Mouse (Mus musculus): ENCODE results near the gene Neil3. TPM values are rescaled to one million over a fixed set of nuclear protein-coding genes. Genes with fewer than 3 reads are reported as not detected.

Gene Neil3
- polyA plus RNA-seq, 1 experiment = 0.13 TPM

GRCm38 (mm10) chr8:53619196-53619595 is 19.7 kb downstream of the Neil3 start:
- no peak for DNase-seq
- no peaks in the 10 kb centered on the region for H3K36me3 ChIP-seq (ENCODE audit: control insufficient read depth, insufficient read depth, low read length)
- TF ChIP-seq POLR2A (IDR thresholded peaks at IDR 0.05; ENCODE audit: low read depth, low read length) (no peak), CTCF (conservative IDR thresholded peaks at IDR 0.05; ENCODE audit: insufficient read depth, insufficient read length, low read depth, low read length) (no peak)
- H3K27me3 ChIP-seq (replicated peaks; ENCODE audit: control insufficient read depth, insufficient read depth, low read length) = no peaks in the 10 kb centered on the region
- H3K27ac ChIP-seq (ENCODE audit: insufficient read depth, low read depth, low read length) = no peak overlapping the region
- H3K4me1 ChIP-seq (ENCODE audit: control insufficient read depth, insufficient read depth, low read length) = no peaks in the 10 kb centered on the region
- 99% methylated on average over 3 of the region's 3 CpGs for WGBS
- H3K4me3 ChIP-seq (ENCODE audit: insufficient read depth, low read depth, low read length) = no peak overlapping the region

DNA sequence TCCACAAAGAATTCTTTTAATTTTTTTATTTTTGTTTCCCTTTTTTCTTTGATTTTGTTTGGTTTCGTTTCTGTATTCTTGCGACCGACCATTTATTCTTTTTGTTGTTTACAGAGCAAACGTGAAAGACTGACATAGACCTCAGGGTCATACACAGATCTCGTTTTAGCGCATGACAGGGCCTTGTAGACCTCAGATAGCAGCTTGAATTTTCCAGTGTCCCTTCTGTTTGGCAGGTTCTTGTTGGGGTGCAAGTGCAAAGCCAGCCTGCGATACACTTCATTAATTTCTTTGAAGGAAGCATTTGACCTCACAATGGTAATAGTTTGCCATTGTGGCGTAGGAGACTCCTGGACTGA is 24.6 kb downstream of the Neil3 start:
- no peaks in the 10 kb centered on the region for H3K4me1 ChIP-seq (ENCODE audit: control insufficient read depth, insufficient read depth, low read length)
- H3K4me3 ChIP-seq (ENCODE audit: insufficient read depth, low read depth, low read length) = no peak overlapping the region
- H3K27ac ChIP-seq (ENCODE audit: insufficient read depth, low read depth, low read length) = no peak overlapping the region
- no peak for TF ChIP-seq CTCF (conservative IDR thresholded peaks at IDR 0.05; ENCODE audit: insufficient read depth, insufficient read length, low read depth, low read length)
- no peak for TF ChIP-seq POLR2A (IDR thresholded peaks at IDR 0.05; ENCODE audit: low read depth, low read length)
- H3K36me3 ChIP-seq (ENCODE audit: control insufficient read depth, insufficient read depth, low read length) = no peaks in the 10 kb centered on the region
- WGBS = 82% methylated on average over 8 of the region's 8 CpGs
- H3K27me3 ChIP-seq (replicated peaks; ENCODE audit: control insufficient read depth, insufficient read depth, low read length) = no peaks in the 10 kb centered on the region
- DNase-seq = no peak

DNA sequence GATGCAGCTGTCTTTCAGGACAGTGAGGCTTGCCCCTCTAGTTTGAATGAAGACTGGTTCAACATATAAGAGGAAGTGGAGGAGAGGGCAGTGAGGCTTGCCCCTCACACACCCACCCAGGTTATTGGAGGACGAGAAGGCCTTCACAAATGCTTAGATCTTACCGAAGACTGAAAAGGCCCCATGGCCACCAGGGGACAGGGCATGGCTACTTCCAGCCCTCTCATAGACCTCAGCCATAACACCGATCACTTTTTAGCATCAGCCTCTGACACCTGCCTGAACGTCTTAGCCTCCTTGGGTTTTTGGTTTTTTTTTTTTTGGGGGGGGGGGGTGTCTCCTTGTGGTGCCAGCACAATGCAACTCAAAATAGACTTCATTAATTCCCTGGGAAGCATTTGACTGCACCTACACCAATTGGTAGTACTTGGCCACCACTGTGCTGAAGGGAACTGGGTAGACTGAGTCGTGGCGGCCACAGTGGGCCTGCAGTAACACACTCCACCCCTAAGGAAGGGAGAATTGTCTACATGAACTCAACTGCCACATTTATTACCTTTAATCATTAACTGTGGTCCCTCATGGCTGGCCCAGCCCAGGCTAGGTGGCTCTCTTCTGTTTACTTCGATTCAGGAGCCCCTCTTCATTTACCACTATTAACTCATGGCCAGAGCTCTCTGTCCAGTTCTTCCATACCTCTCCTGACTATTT is 25.1 kb downstream of the Neil3 start:
- Histone ChIP-seq H3K4me3 (ENCODE audit: insufficient read depth, low read depth, low read length) (no peak overlapping the region), H3K36me3 (ENCODE audit: control insufficient read depth, insufficient read depth, low read length) (no peaks in the 10 kb centered on the region), H3K4me1 (ENCODE audit: control insufficient read depth, insufficient read depth, low read length) (no peaks in the 10 kb centered on the region), H3K27ac (ENCODE audit: insufficient read depth, low read depth, low read length) (no peak overlapping the region), H3K27me3 (replicated peaks; ENCODE audit: control insufficient read depth, insufficient read depth, low read length) (no peaks in the 10 kb centered on the region)
- 92% methylated on average over 7 of the region's 7 CpGs for WGBS
- no peak for DNase-seq
- no peak for TF ChIP-seq POLR2A (IDR thresholded peaks at IDR 0.05; ENCODE audit: low read depth, low read length)
- TF ChIP-seq CTCF (conservative IDR thresholded peaks at IDR 0.05; ENCODE audit: insufficient read depth, insufficient read length, low read depth, low read length) = no peak

GRCm38 (mm10) chr8:53612297-53612696 is 26.6 kb downstream of the Neil3 start:
- Histone ChIP-seq H3K27me3 (replicated peaks; ENCODE audit: control insufficient read depth, insufficient read depth, low read length) (no peaks in the 10 kb centered on the region), H3K36me3 (ENCODE audit: control insufficient read depth, insufficient read depth, low read length) (no peaks in the 10 kb centered on the region), H3K4me1 (ENCODE audit: control insufficient read depth, insufficient read depth, low read length) (no peaks in the 10 kb centered on the region), H3K4me3 (ENCODE audit: insufficient read depth, low read depth, low read length) (no peak overlapping the region), H3K27ac (ENCODE audit: insufficient read depth, low read depth, low read length) (no peak overlapping the region)
- WGBS = 76% methylated on average over 7 of the region's 7 CpGs
- no peak for DNase-seq
- TF ChIP-seq POLR2A (IDR thresholded peaks at IDR 0.05; ENCODE audit: low read depth, low read length) (no peak), CTCF (conservative IDR thresholded peaks at IDR 0.05; ENCODE audit: insufficient read depth, insufficient read length, low read depth, low read length) (no peak)

- WGBS = 39% methylated on average over 3 of the region's 3 CpGs
- no peak overlapping the region for H3K27ac ChIP-seq (ENCODE audit: insufficient read depth, low read depth, low read length)
- TF ChIP-seq CTCF (conservative IDR thresholded peaks at IDR 0.05; ENCODE audit: insufficient read depth, insufficient read length, low read depth, low read length) = peak; percentile 95
- no peak for TF ChIP-seq POLR2A (IDR thresholded peaks at IDR 0.05; ENCODE audit: low read depth, low read length)
- H3K27me3 ChIP-seq (replicated peaks; ENCODE audit: control insufficient read depth, insufficient read depth, low read length) = no peaks in the 10 kb centered on the region
- H3K4me3 ChIP-seq (ENCODE audit: insufficient read depth, low read depth, low read length) = no peak overlapping the region
- no peaks in the 10 kb centered on the region for H3K36me3 ChIP-seq (ENCODE audit: control insufficient read depth, insufficient read depth, low read length)
- DNase-seq = peak; percentile 48
- no peaks in the 10 kb centered on the region for H3K4me1 ChIP-seq (ENCODE audit: control insufficient read depth, insufficient read depth, low read length)
Observed at GRCm38 (mm10) chr8:53607040-53607439, 31.8 kb downstream of the Neil3 start.

DNA sequence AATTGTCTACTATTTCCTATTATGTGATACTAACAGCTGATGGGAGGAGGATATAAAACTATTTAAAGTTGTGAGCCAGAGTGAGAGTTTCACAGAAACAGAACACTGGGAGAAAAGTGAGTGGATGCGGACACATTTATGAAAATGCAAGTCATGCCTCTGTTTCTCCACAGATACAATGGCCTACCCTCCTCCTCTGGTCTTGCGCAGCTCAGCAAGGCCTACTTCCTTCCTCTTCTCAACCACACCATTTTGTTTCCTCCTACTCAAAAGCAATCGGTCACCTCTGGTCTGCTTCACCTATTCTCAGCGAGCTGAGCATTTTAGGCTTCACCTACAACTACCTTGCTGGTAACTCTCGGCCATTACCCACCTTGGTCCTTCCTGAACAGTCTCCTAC is 34.0 kb downstream of the Neil3 start:
- TF ChIP-seq POLR2A (IDR thresholded peaks at IDR 0.05; ENCODE audit: low read depth, low read length) = no peak
- no peak for TF ChIP-seq CTCF (conservative IDR thresholded peaks at IDR 0.05; ENCODE audit: insufficient read depth, insufficient read length, low read depth, low read length)
- no peak overlapping the region for H3K4me3 ChIP-seq (ENCODE audit: insufficient read depth, low read depth, low read length)
- H3K4me1 ChIP-seq (ENCODE audit: control insufficient read depth, insufficient read depth, low read length) = no peaks in the 10 kb centered on the region
- no peaks in the 10 kb centered on the region for H3K27me3 ChIP-seq (replicated peaks; ENCODE audit: control insufficient read depth, insufficient read depth, low read length)
- WGBS = 92% methylated on average over 5 of the region's 5 CpGs
- no peak for DNase-seq
- no peaks in the 10 kb centered on the region for H3K36me3 ChIP-seq (ENCODE audit: control insufficient read depth, insufficient read depth, low read length)
- H3K27ac ChIP-seq (ENCODE audit: insufficient read depth, low read depth, low read length) = no peak overlapping the region

GRCm38 (mm10) chr8:53603672-53604071 is 35.2 kb downstream of the Neil3 start:
- no peak overlapping the region for H3K27ac ChIP-seq (ENCODE audit: insufficient read depth, low read depth, low read length)
- 96% methylated on average over 4 of the region's 4 CpGs for WGBS
- H3K27me3 ChIP-seq (replicated peaks; ENCODE audit: control insufficient read depth, insufficient read depth, low read length) = no peaks in the 10 kb centered on the region
- H3K4me1 ChIP-seq (ENCODE audit: control insufficient read depth, insufficient read depth, low read length) = no peaks in the 10 kb centered on the region
- no peak overlapping the region for H3K4me3 ChIP-seq (ENCODE audit: insufficient read depth, low read depth, low read length)
- no peak for DNase-seq
- H3K36me3 ChIP-seq (ENCODE audit: control insufficient read depth, insufficient read depth, low read length) = no peaks in the 10 kb centered on the region
- TF ChIP-seq POLR2A (IDR thresholded peaks at IDR 0.05; ENCODE audit: low read depth, low read length) = no peak
- no peak for TF ChIP-seq CTCF (conservative IDR thresholded peaks at IDR 0.05; ENCODE audit: insufficient read depth, insufficient read length, low read depth, low read length)
